Mouse (Mus musculus) embryo, embryonic 9.5 days (tissue): ENCODE data around the gene Unc80.

Experiments
- DNase-seq: peaks from one replicate; pipeline ENCODE4 v3.0.0-alpha.2; 2017; ENCODE audit errors: extremely low spot score

The Unc80 gene

GRCm38 (mm10) chr1:66704523-66704922, 236.4 kb downstream of the Unc80 start:
- no peak for DNase-seq

GRCm38 (mm10) chr1:66712859-66713258, 244.7 kb downstream of the Unc80 start:
- no peak for DNase-seq

GRCm38 (mm10) chr1:66730581-66730980, 262.4 kb downstream of the Unc80 start:
- no peak for DNase-seq
